In the genomic region with DNA sequence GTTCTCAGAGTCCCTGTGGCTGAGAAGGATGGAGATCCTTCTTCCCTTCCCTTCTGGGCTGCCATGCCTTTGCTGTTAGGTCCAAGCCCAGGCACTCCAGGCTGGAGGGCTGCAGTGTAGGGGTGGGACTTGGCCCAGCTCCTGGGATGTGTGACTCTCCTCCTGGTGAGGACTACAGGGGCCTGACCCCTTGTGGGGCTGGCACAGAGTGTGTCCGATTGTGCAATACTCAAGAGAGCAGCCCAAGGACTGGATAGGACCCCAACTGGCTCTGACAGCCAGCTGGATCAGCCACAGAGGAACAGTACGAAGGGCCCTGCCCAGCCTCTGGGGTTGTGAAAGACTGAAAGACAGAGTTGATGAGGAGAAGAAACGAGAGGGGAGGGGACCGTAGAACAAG, we compare ENCODE assay signal across 8 mouse cellular contexts. TPM values are rescaled to one million over a fixed set of nuclear protein-coding genes. Genes with fewer than 3 reads are reported as not detected.
DNase-seq lines count a peak whose midpoint lies in the region; ATAC-seq lines count a peak whose summit lies in the region.

No protein-coding gene starts in this region.

- H3K27ac ChIP-seq in stomach, embryonic 15.5 days = no peak overlapping the region
- no peak overlapping the region for H3K27ac ChIP-seq in hindbrain, embryonic 14.5 days

- ATAC-seq in stomach, embryonic 15.5 days (ENCODE audit: insufficient read depth, low FRiP score, low read depth) = no peak
- ATAC-seq in hindbrain, embryonic 14.5 days (ENCODE audit: low FRiP score) = no peak

- H3K27me3 ChIP-seq in stomach, embryonic 15.5 days (replicated peaks) = peaks cover 35% of the 10 kb centered on the region
- peaks cover 61% of the 10 kb centered on the region for H3K27me3 ChIP-seq in hindbrain, embryonic 14.5 days (ENCODE audit: control insufficient read depth, insufficient read depth, low read length)

- peak overlapping the region; percentile 63 for H3K4me2 ChIP-seq in stomach, embryonic 15.5 days
- H3K4me2 ChIP-seq in hindbrain, embryonic 14.5 days (replicated peaks) = no peak overlapping the region

- peak; percentile 31 for DNase-seq in kidney, adult 11 months
- DNase-seq in kidney, adult 9 months = no peak
- DNase-seq in fibroblast of lung, adult 2 months (ENCODE audit: low read depth) = peak; percentile 60
- DNase-seq in kidney, postnatal 25 days = peak; percentile 18 to 74
- DNase-seq in frontal cortex, adult 2 months (ENCODE audit: extremely low spot score in 1 of 2, low spot score in 1 of 2) = no peak
- DNase-seq in hindbrain, embryonic 14.5 days (ENCODE audit: low spot score) = no peak
- no peak for DNase-seq in cerebellum, adult 8-10 months

- H3K4me1 ChIP-seq in stomach, embryonic 15.5 days = peaks cover 27% of the 10 kb centered on the region
- no peaks in the 10 kb centered on the region for H3K4me1 ChIP-seq in hindbrain, embryonic 14.5 days (replicated peaks; ENCODE audit: control insufficient read depth, insufficient read depth, low read length)

- no peaks in the 10 kb centered on the region for H3K36me3 ChIP-seq in stomach, embryonic 15.5 days
- H3K36me3 ChIP-seq in hindbrain, embryonic 14.5 days (replicated peaks; ENCODE audit: control insufficient read depth, insufficient read depth) = no peaks in the 10 kb centered on the region

- no peaks in the 10 kb centered on the region for H3K9me3 ChIP-seq in stomach, embryonic 15.5 days
- H3K9me3 ChIP-seq in hindbrain, embryonic 14.5 days (ENCODE audit: control insufficient read depth, low read length) = no peaks in the 10 kb centered on the region

- H3K4me3 ChIP-seq in stomach, embryonic 15.5 days (replicated peaks) = peak overlapping the region; percentile 50
- no peak overlapping the region for H3K4me3 ChIP-seq in hindbrain, embryonic 14.5 days (replicated peaks; ENCODE audit: low read length)

- 21% methylated on average over 4 of the region's 4 CpGs for WGBS in stomach, embryonic 15.5 days
- WGBS in hindbrain, embryonic 14.5 days = 7% methylated on average over 4 of the region's 4 CpGs

- 0 out of 2 replicates have a peak overlapping the region, but pooled peaks have one; percentile 5 for H3K9ac ChIP-seq in stomach, embryonic 15.5 days
- no peak overlapping the region for H3K9ac ChIP-seq in hindbrain, embryonic 14.5 days

RNA-seq across cellular contexts. Expression of a gene that starts 1.5 kb away (rescaled TPM):
- polyA plus RNA-seq in stomach, embryonic 15.5 days (2015; fragmentation: Nextera tagmentation; extraction: Ambion mirVana) = 15.5 and 28.2 TPM in 2 replicates
- polyA plus RNA-seq in frontal cortex, adult 2 months (2012; rRNA removed) = 0.17 and 0.24 TPM in 2 replicates
- 0.09 and 0.29 TPM in 2 replicates for polyA plus RNA-seq in hindbrain, embryonic 14.5 days (2014; fragmentation: Nextera tagmentation; extraction: Ambion mirVana)

RNA-seq across cellular contexts. Expression of a gene that starts 16.1 kb away (rescaled TPM):
- polyA plus RNA-seq in stomach, embryonic 15.5 days (2015; fragmentation: Nextera tagmentation; extraction: Ambion mirVana) = 0.05 and 0.14 TPM in 2 replicates
- 8.0 and 9.2 TPM in 2 replicates for polyA plus RNA-seq in frontal cortex, adult 2 months (2012; rRNA removed)
- 0.35 and 0.48 TPM in 2 replicates for polyA plus RNA-seq in hindbrain, embryonic 14.5 days (2014; fragmentation: Nextera tagmentation; extraction: Ambion mirVana)

Comparison
In these comparisons a context has a peak if more than half of its experiments do, and no peak if none do; other contexts are left out.
1. DNase-seq: peak in kidney, adult 11 months (single experiment), fibroblast of lung, adult 2 months (single experiment) and kidney, postnatal 25 days (2 of 2); none in kidney, adult 9 months (single experiment), frontal cortex, adult 2 months (0 of 2), hindbrain, embryonic 14.5 days (single experiment) and cerebellum, adult 8-10 months (single experiment).
2. RNA of a gene that starts 1.5 kb away (polyA plus RNA-seq): 15.5 to 28.2 TPM in stomach, embryonic 15.5 days; 0.09 to 0.29 TPM in hindbrain, embryonic 14.5 days and 0.17 to 0.24 TPM in frontal cortex, adult 2 months; every median in the first group is over 10 times any median in the second.